Mouse (Mus musculus): ENCODE results near the gene Chil1. TPM values are rescaled to one million over a fixed set of nuclear protein-coding genes. Genes with fewer than 3 reads are reported as not detected.

The Chil1 gene
- polyA plus RNA-seq, 1 experiment from 2014 or later, result 23.3 TPM

- H3K36me3 ChIP-seq (ENCODE audit: control insufficient read depth, insufficient read depth, low read length), result no peaks in the 10 kb centered on the region
- H3K4me3 ChIP-seq (ENCODE audit: low read depth, low read length), result peak overlapping the region; percentile 47; the same call in 1 of the 2 replicates
- no peak overlapping the region for H3K27ac ChIP-seq (replicated peaks; ENCODE audit: low read depth, low read length)
- no peaks in the 10 kb centered on the region for H3K9me3 ChIP-seq (ENCODE audit: control insufficient read depth, low read length)
- no peak for ATAC-seq (ENCODE audit: low read depth)
- WGBS, result 58% methylated on average over 15 of the region's 19 CpGs
- DNase-seq (ENCODE audit: low spot score), result no peak
- peak overlapping the region; percentile 92; the same call in 1 of the 2 replicates for H3K4me2 ChIP-seq (ENCODE audit: low read depth, low read length)
- peaks cover 10% of the 10 kb centered on the region; the same call in 1 of the 2 replicates for H3K4me1 ChIP-seq (ENCODE audit: control insufficient read depth, insufficient read depth, low read length)
- H3K27me3 ChIP-seq (replicated peaks; ENCODE audit: control insufficient read depth, insufficient read depth, low read length), result peaks cover 35% of the 10 kb centered on the region
- H3K9ac ChIP-seq (ENCODE audit: low read depth, low read length), result no peak overlapping the region
These were observed 51.9 kb downstream of the Chil1 start for GRCm38 (mm10) chr1:134233681-134234454.

- Histone ChIP-seq H3K4me3 (ENCODE audit: low read depth, low read length) (peak overlapping the region; percentile 47), H3K4me2 (ENCODE audit: low read depth, low read length) (peak overlapping the region; percentile 92)
- 0% methylated on average over 33 of the region's 41 CpGs for WGBS
These were observed 52.7 kb downstream of the Chil1 start for GRCm38 (mm10) chr1:134234455-134235390.

DNA sequence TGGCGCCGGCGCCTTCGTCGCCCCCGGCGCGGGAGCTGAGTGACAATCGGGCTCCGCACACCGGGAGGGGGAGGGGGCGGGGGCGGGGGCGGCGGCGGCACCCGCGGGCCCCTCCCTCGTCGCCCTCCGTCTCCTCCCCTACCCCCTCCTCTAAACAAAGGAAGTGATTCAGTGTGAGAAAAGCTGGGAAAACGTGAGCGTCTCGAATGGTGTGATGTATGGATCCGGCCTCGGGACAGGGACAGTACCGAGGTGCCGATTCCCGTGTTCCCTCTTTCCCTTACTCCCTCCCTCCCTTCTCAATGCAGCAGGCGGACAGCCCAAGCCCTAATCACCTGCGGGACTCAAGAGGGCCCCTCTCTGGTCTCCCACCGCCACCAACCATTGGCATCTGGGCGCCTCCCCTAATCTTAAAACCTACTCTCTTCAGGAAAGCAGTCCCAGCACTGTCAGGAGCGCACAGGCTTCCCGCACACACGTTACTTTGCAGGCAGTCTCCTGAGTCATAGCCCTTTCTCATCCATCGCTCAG, 53.5 kb downstream of the Chil1 start, which contains the start of gene Adora1:
Gene Adora1, minus strand, starts transcription at position 41 of the 531 bp plus-strand sequence.
- H3K27ac ChIP-seq (replicated peaks; ENCODE audit: low read depth, low read length), result no peak within 1 kb of the TSS
- 0 out of 2 replicates have a peak, but pooled peaks have one; percentile 10 for ATAC-seq (ENCODE audit: low read depth)
- peaks cover 10% of the 10 kb centered on the region; the same call in 1 of the 2 replicates for H3K4me1 ChIP-seq (ENCODE audit: control insufficient read depth, insufficient read depth, low read length)
- peak within 1 kb of the TSS; percentile 92 for H3K4me2 ChIP-seq (ENCODE audit: low read depth, low read length)
- WGBS, result 1% methylated on average over 17 of the region's 37 CpGs
- no peaks in the 10 kb centered on the region for H3K36me3 ChIP-seq (ENCODE audit: control insufficient read depth, insufficient read depth, low read length)
- H3K27me3 ChIP-seq (replicated peaks; ENCODE audit: control insufficient read depth, insufficient read depth, low read length), result peaks cover 35% of the 10 kb centered on the region
- H3K9me3 ChIP-seq (ENCODE audit: control insufficient read depth, low read length), result no peaks in the 10 kb centered on the region
- H3K9ac ChIP-seq (ENCODE audit: low read depth, low read length), result peak within 1 kb of the TSS; percentile 45
- no peak for DNase-seq (ENCODE audit: low spot score)
- peak within 1 kb of the TSS; percentile 47 for H3K4me3 ChIP-seq (ENCODE audit: low read depth, low read length)

More at GRCm38 (mm10) chr1:134234455-134235390, 52.7 kb downstream of the Chil1 start:
- peak; percentile 29 for DNase-seq (ENCODE audit: low spot score)
- peaks cover 10% of the 10 kb centered on the region; the same call in 1 of the 2 replicates for H3K4me1 ChIP-seq (ENCODE audit: control insufficient read depth, insufficient read depth, low read length)
- peak; percentile 60; the same call in 1 of the 2 replicates for ATAC-seq (ENCODE audit: low read depth)
- no peaks in the 10 kb centered on the region for H3K36me3 ChIP-seq (ENCODE audit: control insufficient read depth, insufficient read depth, low read length)
- H3K27ac ChIP-seq (replicated peaks; ENCODE audit: low read depth, low read length), result no peak overlapping the region
- peak overlapping the region; percentile 45 for H3K9ac ChIP-seq (ENCODE audit: low read depth, low read length)
- peaks cover 35% of the 10 kb centered on the region for H3K27me3 ChIP-seq (replicated peaks; ENCODE audit: control insufficient read depth, insufficient read depth, low read length)
- H3K9me3 ChIP-seq (ENCODE audit: control insufficient read depth, low read length), result no peaks in the 10 kb centered on the region

DNA sequence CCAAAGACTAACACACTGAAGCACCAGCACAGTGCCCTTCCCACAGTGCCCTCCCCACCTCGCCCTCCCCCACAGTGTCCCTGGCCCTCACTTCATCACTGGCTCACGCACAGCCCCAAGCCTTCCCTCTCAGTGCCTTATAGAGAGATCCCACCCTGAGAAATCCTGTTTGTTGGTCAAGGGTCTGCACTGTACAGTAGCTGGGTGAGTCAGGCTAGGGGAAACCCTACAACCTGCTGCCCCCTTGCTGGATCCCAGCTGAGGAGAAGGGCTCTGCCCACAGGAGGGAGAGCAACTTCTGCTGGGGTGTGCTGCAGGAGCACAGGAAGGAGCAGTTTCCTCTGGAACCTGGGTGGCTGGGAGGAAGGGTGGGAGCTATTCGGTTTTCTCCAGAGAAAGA, 54.2 kb downstream of the Chil1 start:
- Histone ChIP-seq H3K4me2 (ENCODE audit: low read depth, low read length) (peak overlapping the region; percentile 92; the same call in 1 of the 2 replicates), H3K9ac (ENCODE audit: low read depth, low read length) (no peak overlapping the region), H3K9me3 (ENCODE audit: control insufficient read depth, low read length) (no peaks in the 10 kb centered on the region), H3K4me3 (ENCODE audit: low read depth, low read length) (no peak overlapping the region), H3K27me3 (replicated peaks; ENCODE audit: control insufficient read depth, insufficient read depth, low read length) (peaks cover 35% of the 10 kb centered on the region), H3K36me3 (ENCODE audit: control insufficient read depth, insufficient read depth, low read length) (no peaks in the 10 kb centered on the region), H3K4me1 (ENCODE audit: control insufficient read depth, insufficient read depth, low read length) (peaks cover 10% of the 10 kb centered on the region; the same call in 1 of the 2 replicates), H3K27ac (replicated peaks; ENCODE audit: low read depth, low read length) (no peak overlapping the region)
- ATAC-seq (ENCODE audit: low read depth), result no peak
- WGBS, result 44% methylated on average over 3 of the region's 3 CpGs
- DNase-seq (ENCODE audit: low spot score), result no peak

GRCm38 (mm10) chr1:134237438-134237837, 55.5 kb downstream of the Chil1 start:
- ATAC-seq (ENCODE audit: low read depth) (no peak), DNase-seq (ENCODE audit: low spot score) (no peak)
- WGBS, result 79% methylated on average over 3 of the region's 3 CpGs
- H3K9ac ChIP-seq (ENCODE audit: low read depth, low read length), result no peak overlapping the region
- H3K9me3 ChIP-seq (ENCODE audit: control insufficient read depth, low read length), result no peaks in the 10 kb centered on the region
- H3K27me3 ChIP-seq (replicated peaks; ENCODE audit: control insufficient read depth, insufficient read depth, low read length), result peaks cover 38% of the 10 kb centered on the region
- H3K27ac ChIP-seq (replicated peaks; ENCODE audit: low read depth, low read length), result no peak overlapping the region
- peaks cover 10% of the 10 kb centered on the region; the same call in 1 of the 2 replicates for H3K4me1 ChIP-seq (ENCODE audit: control insufficient read depth, insufficient read depth, low read length)
- no peaks in the 10 kb centered on the region for H3K36me3 ChIP-seq (ENCODE audit: control insufficient read depth, insufficient read depth, low read length)
- no peak overlapping the region for H3K4me2 ChIP-seq (ENCODE audit: low read depth, low read length)
- no peak overlapping the region for H3K4me3 ChIP-seq (ENCODE audit: low read depth, low read length)

Other genes with a start within 250 kb of the Chil1 start
- 40.8 and 44.2 TPM in 2 replicates for gene Fmod, start 144.9 kb upstream of the Chil1 start, polyA plus RNA-seq (2014; fragmentation: Nextera tagmentation; extraction: Ambion mirVana)
- 37.9 and 41.3 TPM in 2 replicates for gene Btg2, start 103.1 kb upstream of the Chil1 start, polyA plus RNA-seq (2014; fragmentation: Nextera tagmentation; extraction: Ambion mirVana)
- 0.18 and 0.43 TPM in 2 replicates for gene Chit1, start 70.9 kb upstream of the Chil1 start, polyA plus RNA-seq (2014; fragmentation: Nextera tagmentation; extraction: Ambion mirVana)
- 151 and 157 TPM in 2 replicates for gene Mybph, start 11.3 kb downstream of the Chil1 start, polyA plus RNA-seq (2014; fragmentation: Nextera tagmentation; extraction: Ambion mirVana)
- 1.5 and 1.8 TPM in 2 replicates for gene Adora1, start 53.3 kb downstream of the Chil1 start, polyA plus RNA-seq (2014; fragmentation: Nextera tagmentation; extraction: Ambion mirVana)
- gene Myog, start 107.8 kb downstream of the Chil1 start, polyA plus RNA-seq (2014; fragmentation: Nextera tagmentation; extraction: Ambion mirVana), result 219 and 223 TPM in 2 replicates
- 12.8 and 14.1 TPM in 2 replicates for gene Ppfia4, start 150.8 kb downstream of the Chil1 start, polyA plus RNA-seq (2014; fragmentation: Nextera tagmentation; extraction: Ambion mirVana)
- 75.3 and 78.0 TPM in 2 replicates for gene Tmem183a, start 179.8 kb downstream of the Chil1 start, polyA plus RNA-seq (2014; fragmentation: Nextera tagmentation; extraction: Ambion mirVana)
- gene 4933406M09Rik, start 203.8 kb downstream of the Chil1 start, polyA plus RNA-seq (2014; fragmentation: Nextera tagmentation; extraction: Ambion mirVana), result not detected in 2 replicates
- 29.9 and 31.5 TPM in 2 replicates for gene Cyb5r1, start 223.4 kb downstream of the Chil1 start, polyA plus RNA-seq (2014; fragmentation: Nextera tagmentation; extraction: Ambion mirVana)
- 97.2 and 102 TPM in 2 replicates for gene Adipor1, start 233.2 kb downstream of the Chil1 start, polyA plus RNA-seq (2014; fragmentation: Nextera tagmentation; extraction: Ambion mirVana)